Mouse (Mus musculus) testis, adult 2 months (tissue): ENCODE data around the gene Foxg1.

Experiments
- CTCF ChIP-seq: fragments of 200-500 bp; IDR thresholded peaks from 2 replicates; pipeline ENCODE4 v1.5.1; 2012; ENCODE audit warnings: low read depth, mild to moderate bottlenecking, inconsistent platforms, low read length, moderate library complexity; ENCODE audit not compliant: control insufficient read depth, insufficient read depth, insufficient replicate concordance
- POLR2A ChIP-seq: fragments of 200-500 bp; IDR thresholded peaks from 2 replicates; pipeline ENCODE4 v1.6.1; 2012; ENCODE audit warnings: low read depth, mild to moderate bottlenecking, inconsistent platforms, low read length, moderate library complexity; ENCODE audit not compliant: control insufficient read depth

GRCm38 (mm10) chr12:49391305-49392040 is 9.0 kb downstream of the Foxg1 start:
- TF ChIP-seq CTCF (peak; percentile 41; the same call in 1 of the 2 replicates), POLR2A (no peak)
